12 mouse cellular contexts compared by ENCODE assay signal in genomic region chr1:194945382-194945781, GRCm38 (mm10). TPM values are rescaled to one million over a fixed set of nuclear protein-coding genes. Genes with fewer than 3 reads are reported as not detected.
DNase-seq lines count a peak whose midpoint lies in the region; ATAC-seq lines count a peak whose summit lies in the region.
"Had no signal": no experiment of that assay in that cellular context is flagged by ENCODE, and none has a peak within 500 bp of the region (broad histone marks: within the 10 kb centered on the region; RNA-seq: fewer than 3 reads in every experiment).

No protein-coding gene starts in this region.

- H3K9me3 ChIP-seq in stomach, embryonic 16.5 days (replicated peaks; ENCODE audit: control insufficient read depth, low read length), result no peaks in the 10 kb centered on the region
- H3K9me3 ChIP-seq in midbrain, embryonic 11.5 days (ENCODE audit: control insufficient read depth, low read length), result no peaks in the 10 kb centered on the region
- H3K9me3 ChIP-seq: hindbrain, embryonic 15.5 days; liver, embryonic 13.5 days; neural tube, embryonic 13.5 days had no signal

- peak; percentile 19 for DNase-seq in embryo, embryonic 10 days (ENCODE audit: low spot score)
- no peak for DNase-seq in embryo, embryonic 9.5 days (ENCODE audit: extremely low spot score)
- peak; percentile 35 for DNase-seq in right cerebral cortex, postnatal 25 days
- DNase-seq in right cerebral cortex, postnatal 14 days, result no peak
- peak; percentile 84 to 88 for DNase-seq in heart, postnatal 10 days
- DNase-seq in midbrain, embryonic 11.5 days (ENCODE audit: low spot score, missing footprints), result no peak
- DNase-seq: liver, embryonic 13.5 days had no signal

- H3K9ac ChIP-seq in stomach, embryonic 16.5 days (ENCODE audit: low read length), result no peak overlapping the region
- H3K9ac ChIP-seq in midbrain, embryonic 11.5 days (ENCODE audit: low read length), result no peak overlapping the region
- H3K9ac ChIP-seq: hindbrain, embryonic 15.5 days; liver, embryonic 13.5 days; neural tube, embryonic 13.5 days had no signal

- no peaks in the 10 kb centered on the region for H3K4me1 ChIP-seq in stomach, embryonic 16.5 days (ENCODE audit: control insufficient read depth, insufficient read depth, low read length)
- no peaks in the 10 kb centered on the region for H3K4me1 ChIP-seq in midbrain, embryonic 11.5 days (ENCODE audit: control insufficient read depth, insufficient read depth, low read length)
- H3K4me1 ChIP-seq: hindbrain, embryonic 15.5 days; neural tube, embryonic 13.5 days had no signal

- no peaks in the 10 kb centered on the region for H3K36me3 ChIP-seq in stomach, embryonic 16.5 days (ENCODE audit: control insufficient read depth, insufficient read depth, low read length)
- H3K36me3 ChIP-seq in midbrain, embryonic 11.5 days (ENCODE audit: control insufficient read depth, insufficient read depth, low read length), result no peaks in the 10 kb centered on the region
- H3K36me3 ChIP-seq: hindbrain, embryonic 15.5 days; liver, embryonic 13.5 days; neural tube, embryonic 13.5 days had no signal

- no peak overlapping the region for H3K4me3 ChIP-seq in stomach, embryonic 16.5 days (replicated peaks; ENCODE audit: low read length)
- H3K4me3 ChIP-seq in midbrain, embryonic 11.5 days (ENCODE audit: low read depth, low read length), result no peak overlapping the region
- H3K4me3 ChIP-seq: erythroblast, embryonic 14.5 days; hindbrain, embryonic 15.5 days; liver, embryonic 13.5 days; neural tube, embryonic 13.5 days had no signal

- peak overlapping the region; percentile 4; the same call in 1 of the 2 replicates for H3K27ac ChIP-seq in stomach, embryonic 16.5 days (ENCODE audit: low read length)
- H3K27ac ChIP-seq in midbrain, embryonic 11.5 days (ENCODE audit: low read depth, low read length), result no peak overlapping the region
- H3K27ac ChIP-seq: hindbrain, embryonic 15.5 days; liver, embryonic 13.5 days; neural tube, embryonic 13.5 days had no signal

- WGBS in stomach, embryonic 16.5 days, result 40% methylated on average over 2 of the region's 2 CpGs
- 76% methylated on average over 2 of the region's 2 CpGs for WGBS in midbrain, embryonic 11.5 days

- intact Hi-C loops in heart, postnatal 10 days (cut with DNase I), result no loop called here

- no peak overlapping the region for H3K4me2 ChIP-seq in stomach, embryonic 16.5 days (ENCODE audit: low read depth, low read length)
- no peak overlapping the region for H3K4me2 ChIP-seq in midbrain, embryonic 11.5 days
- H3K4me2 ChIP-seq: hindbrain, embryonic 15.5 days; liver, embryonic 13.5 days; neural tube, embryonic 13.5 days had no signal

- H3K27me3 ChIP-seq in stomach, embryonic 16.5 days (ENCODE audit: control insufficient read depth, insufficient read depth, low read length), result no peaks in the 10 kb centered on the region
- no peaks in the 10 kb centered on the region for H3K27me3 ChIP-seq in midbrain, embryonic 11.5 days (ENCODE audit: control insufficient read depth, insufficient read depth, low read length)
- H3K27me3 ChIP-seq: hindbrain, embryonic 15.5 days; liver, embryonic 13.5 days; neural tube, embryonic 13.5 days had no signal

- no peak for ATAC-seq in stomach, embryonic 16.5 days (ENCODE audit: insufficient read depth, low FRiP score)
- ATAC-seq in midbrain, embryonic 11.5 days (ENCODE audit: low FRiP score), result no peak
- ATAC-seq in megakaryocyte, adult 5-6 weeks (ENCODE audit: poor library complexity, severe bottlenecking), result no peak

RNA-seq across cellular contexts. Expression of gene Cd34, which starts 6.8 kb away (rescaled TPM):
- total RNA-seq in heart, postnatal 10 days (2021), result 100 to 1,000 TPM; 289 to 314 TPM
- polyA plus RNA-seq in stomach, embryonic 16.5 days (2015; fragmentation: Nextera tagmentation; extraction: Ambion mirVana), result 105 and 111 TPM in 2 replicates
- polyA plus RNA-seq in midbrain, embryonic 11.5 days (2014; fragmentation: Nextera tagmentation; extraction: Ambion mirVana), result 51.3 and 54.5 TPM in 2 replicates
- total RNA-seq in megakaryocyte, adult 5-6 weeks (2015), result 11.7 and 15.8 TPM in 2 replicates
- total RNA-seq in megakaryocyte, adult 5-6 weeks (2017), result 21.0 and 21.2 TPM in 2 replicates

Comparison
In these comparisons a context has a peak if more than half of its experiments do, and no peak if none do; other contexts are left out.
1. DNase-seq: peak in embryo, embryonic 10 days (single experiment), right cerebral cortex, postnatal 25 days (single experiment) and heart, postnatal 10 days (2 of 2); none in embryo, embryonic 9.5 days (single experiment), right cerebral cortex, postnatal 14 days (single experiment) and midbrain, embryonic 11.5 days (single experiment).
2. RNA of gene Cd34, which starts 6.8 kb away (total RNA-seq): 289 to 314 TPM in heart, postnatal 10 days; 11.7 to 21.2 TPM in megakaryocyte, adult 5-6 weeks; every median in the first group is over 10 times any median in the second.